Mouse (Mus musculus): ENCODE measurements around the gene Hist1h4d. TPM values are rescaled to one million over a fixed set of nuclear protein-coding genes. Genes with fewer than 3 reads are reported as not detected.

Hist1h4d gene
- total RNA-seq, 2 experiments from 2014 or later, result 152 to 153 TPM

GRCm38 (mm10) chr13:23593051-23593770, 11.8 kb downstream of the Hist1h4d start:
- DNase-seq (ENCODE audit: low spot score in 2 of 2), result no peak

GRCm38 (mm10) chr13:23595185-23595584, 13.8 kb downstream of the Hist1h4d start:
- DNase-seq (ENCODE audit: low spot score in 2 of 2), result no peak

- DNase-seq (ENCODE audit: low spot score in 2 of 2), result no peak
Measured at GRCm38 (mm10) chr13:23595622-23596372, 14.4 kb downstream of the Hist1h4d start.

- DNase-seq (ENCODE audit: low spot score in 2 of 2), result peak; percentile 57 to 78
Measured at GRCm38 (mm10) chr13:23597957-23598356, 16.6 kb downstream of the Hist1h4d start.

- DNase-seq (ENCODE audit: low spot score in 2 of 2), result no peak
Measured at GRCm38 (mm10) chr13:23603182-23603699, 21.8 kb downstream of the Hist1h4d start.

- no peak for DNase-seq (ENCODE audit: low spot score in 2 of 2)
Measured at GRCm38 (mm10) chr13:23604452-23604851, 23.1 kb downstream of the Hist1h4d start.

GRCm38 (mm10) chr13:23605052-23605451, 23.7 kb downstream of the Hist1h4d start:
- DNase-seq (ENCODE audit: low spot score in 2 of 2), result no peak

- no peak for DNase-seq (ENCODE audit: low spot score in 2 of 2)
Measured at GRCm38 (mm10) chr13:23609209-23609608, 27.8 kb downstream of the Hist1h4d start.

GRCm38 (mm10) chr13:23609844-23610243, 28.4 kb downstream of the Hist1h4d start:
- DNase-seq (ENCODE audit: low spot score in 2 of 2), result no peak

GRCm38 (mm10) chr13:23610393-23610792, 29.0 kb downstream of the Hist1h4d start:
- no peak for DNase-seq (ENCODE audit: low spot score in 2 of 2)

- no peak for DNase-seq (ENCODE audit: low spot score in 2 of 2)
Measured at GRCm38 (mm10) chr13:23611638-23612037, 30.2 kb downstream of the Hist1h4d start.

GRCm38 (mm10) chr13:23620056-23620732, 38.8 kb downstream of the Hist1h4d start:
- DNase-seq (ENCODE audit: low spot score in 2 of 2), result no peak

GRCm38 (mm10) chr13:23620733-23621531, 39.5 kb downstream of the Hist1h4d start, which contains the start of gene Hist1h2be:
TSS of gene Hist1h2be (minus strand) at chr13:23621124.
- DNase-seq (ENCODE audit: low spot score in 2 of 2), result peak; percentile 57 to 88

GRCm38 (mm10) chr13:23621532-23622174, 40.3 kb downstream of the Hist1h4d start:
- peak; percentile 47 to 81 for DNase-seq (ENCODE audit: low spot score in 2 of 2)

GRCm38 (mm10) chr13:23622175-23622671, 40.8 kb downstream of the Hist1h4d start, which contains the start of gene Hist1h1e:
TSS of gene Hist1h1e (minus strand) at chr13:23622558.
- DNase-seq (ENCODE audit: low spot score in 2 of 2), result peak; percentile 77 to 86

- no peak for DNase-seq (ENCODE audit: low spot score in 2 of 2)
Measured at GRCm38 (mm10) chr13:23622861-23623450, 41.6 kb downstream of the Hist1h4d start.

GRCm38 (mm10) chr13:23630653-23631052, 49.3 kb downstream of the Hist1h4d start:
- no peak for DNase-seq (ENCODE audit: low spot score in 2 of 2)
